Mouse (Mus musculus) thymus, adult 2 months (tissue): ENCODE data around the gene Arl2.

Experiments used
- CTCF ChIP-seq: fragments of 200-500 bp; IDR thresholded peaks from 2 replicates; pipeline ENCODE4 v1.5.1; 2012; ENCODE audit warnings: mild to moderate bottlenecking, control low read depth, low read length, moderate library complexity, borderline replicate concordance; ENCODE audit not compliant: control insufficient read depth, poor library complexity, insufficient read depth; ENCODE audit errors: extremely low read depth
- POLR2A ChIP-seq: fragments of 200-500 bp; IDR thresholded peaks from 2 replicates; pipeline ENCODE4 v1.6.1; 2012; ENCODE audit warnings: mild to moderate bottlenecking, low read length, control low read depth, moderate library complexity; ENCODE audit not compliant: control insufficient read depth, poor library complexity, insufficient read depth; ENCODE audit errors: extremely low read depth

DNA sequence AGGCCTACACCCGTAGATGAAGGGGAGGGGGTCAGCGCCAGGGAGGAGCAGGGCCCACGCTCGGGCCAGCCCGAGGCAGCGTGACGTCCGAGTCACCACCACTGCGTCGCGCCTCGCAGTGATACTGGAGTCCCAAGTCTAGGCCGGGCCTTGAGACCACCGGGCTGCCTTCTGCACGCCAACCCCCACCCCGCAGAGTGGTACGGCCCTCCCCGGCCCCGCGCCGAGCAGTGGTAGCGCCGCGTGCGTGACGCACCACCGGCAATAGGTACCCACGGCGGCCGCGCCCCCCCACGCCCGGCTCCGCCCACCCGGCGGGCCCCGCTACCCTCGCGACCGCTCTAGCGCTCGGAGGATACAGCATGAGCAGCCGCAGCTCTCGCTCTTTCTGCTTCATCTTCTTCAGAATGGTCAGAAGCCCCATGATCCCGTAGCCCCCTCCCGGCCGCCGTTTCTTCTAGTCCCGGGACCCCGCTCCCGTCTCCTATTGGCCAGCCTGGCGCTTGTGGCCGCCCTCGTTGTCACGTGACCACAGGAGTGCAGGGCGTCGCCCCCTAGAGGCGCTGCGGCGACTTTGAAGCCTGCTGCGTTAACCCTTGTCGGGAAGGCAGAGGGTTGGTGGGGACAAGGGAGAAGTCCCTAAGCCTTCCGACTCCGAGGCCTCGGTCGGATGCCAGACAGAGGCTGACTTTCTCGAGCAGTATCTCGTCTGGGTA is 512 bp downstream of the Arl2 start, which contains the start of gene Batf2:
- TF ChIP-seq CTCF (peak; percentile 83), POLR2A (peak; percentile 25; the same call in 1 of the 2 replicates)
